Mouse (Mus musculus): ENCODE results near the gene Slc31a2.

Gene Slc31a2

GRCm38 (mm10) chr4:62282969-62283368 is 20.6 kb downstream of the Slc31a2 start:
- no peak for DNase-seq

- no peak for DNase-seq
Observed at GRCm38 (mm10) chr4:62285576-62285975, 23.2 kb downstream of the Slc31a2 start.

DNA sequence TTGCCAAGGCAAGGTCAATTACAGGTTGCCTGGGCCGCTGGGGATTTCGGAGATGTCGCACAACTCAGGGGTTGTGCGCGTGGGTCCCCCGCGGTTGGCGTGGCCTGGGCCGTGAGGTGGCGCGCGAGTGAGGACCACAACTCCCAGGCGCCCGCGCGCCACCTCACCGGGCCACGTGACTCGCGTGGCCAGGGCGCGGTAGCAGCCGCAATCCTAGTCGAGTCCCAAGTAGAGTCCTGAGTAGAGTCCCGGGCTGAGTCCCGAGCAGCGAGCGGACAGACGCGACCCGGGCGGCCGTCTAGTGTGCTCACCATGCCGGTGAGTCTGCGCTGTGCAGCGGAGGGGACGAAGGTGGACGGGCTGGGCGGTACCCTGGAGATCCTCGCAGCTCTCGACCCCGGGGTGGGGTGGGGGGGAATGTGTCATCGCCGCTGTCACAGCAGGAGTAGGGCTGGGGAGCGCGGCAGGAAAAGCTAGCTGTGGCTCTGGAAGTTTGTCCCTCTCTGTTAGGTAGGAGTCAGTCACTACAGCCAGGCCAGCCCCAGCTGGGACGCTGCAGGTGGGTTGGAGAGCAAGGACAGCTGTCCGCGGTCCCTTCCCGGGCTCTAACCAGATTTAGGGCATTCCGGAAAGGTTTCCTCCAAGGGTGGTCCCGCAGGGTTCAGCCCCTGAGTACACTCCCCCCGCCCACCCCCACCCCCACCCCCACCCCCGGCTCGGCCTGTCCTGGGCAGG is 24.1 kb downstream of the Slc31a2 start:
- DNase-seq = peak; percentile 77

GRCm38 (mm10) chr4:62286992-62287900 is 24.9 kb downstream of the Slc31a2 start:
- no peak for DNase-seq

DNA sequence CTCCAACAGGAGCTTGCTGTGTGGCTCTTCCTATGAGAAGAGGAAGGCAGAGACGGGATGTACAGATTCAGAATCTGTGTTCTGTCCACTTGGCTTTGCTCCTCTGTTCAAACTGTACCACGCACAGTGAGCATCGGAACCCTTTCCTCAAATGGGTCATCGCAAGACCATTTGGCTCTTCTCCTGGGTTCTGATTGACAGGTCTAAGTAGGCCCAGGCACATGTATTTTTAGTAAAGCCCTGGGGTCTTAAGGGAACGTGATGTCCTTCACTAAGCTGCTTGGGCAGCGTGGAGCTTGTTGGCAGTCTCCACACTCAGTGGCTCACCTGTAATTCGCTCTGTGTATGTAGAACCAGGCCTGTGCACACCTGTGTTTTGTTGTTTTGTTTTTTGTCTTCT is 26.9 kb downstream of the Slc31a2 start:
- DNase-seq = no peak

GRCm38 (mm10) chr4:62290816-62291505 is 28.6 kb downstream of the Slc31a2 start:
- no peak for DNase-seq

DNA sequence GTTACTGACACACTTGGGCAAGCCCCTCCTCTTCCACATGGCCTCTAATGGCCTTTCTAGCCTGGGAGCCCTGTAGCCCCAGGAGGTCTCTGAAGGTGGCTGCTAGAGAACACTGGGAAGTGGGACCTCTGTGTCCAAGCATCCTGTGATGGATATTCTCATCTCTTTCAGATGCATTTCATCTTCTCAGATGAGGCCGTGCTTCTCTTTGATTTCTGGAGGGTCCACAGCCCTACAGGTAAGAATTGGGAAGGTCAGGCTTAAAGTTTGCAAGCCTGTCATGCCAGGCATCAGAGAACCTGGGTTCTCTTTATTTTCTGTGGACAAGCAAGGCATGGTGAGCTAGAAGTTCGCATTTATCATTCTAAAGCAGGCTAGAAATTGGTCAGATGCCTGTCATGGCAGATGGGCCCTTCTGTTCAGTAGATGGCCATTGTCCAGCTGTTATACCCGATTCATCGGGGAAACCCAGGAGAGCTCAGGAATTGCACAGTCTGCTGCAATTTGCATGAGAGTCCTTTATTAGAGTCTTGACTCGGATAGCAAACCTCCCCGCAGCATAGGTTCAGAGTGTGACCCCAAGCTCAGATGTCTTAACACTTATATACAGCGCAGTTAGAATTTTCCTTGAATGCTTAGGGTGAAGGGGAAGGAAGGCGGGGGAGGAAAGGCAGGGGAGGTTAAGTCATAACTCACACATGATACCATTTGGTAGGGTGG is 30.3 kb downstream of the Slc31a2 start:
- DNase-seq = no peak

GRCm38 (mm10) chr4:62293219-62293861 is 31.0 kb downstream of the Slc31a2 start:
- DNase-seq = no peak

DNA sequence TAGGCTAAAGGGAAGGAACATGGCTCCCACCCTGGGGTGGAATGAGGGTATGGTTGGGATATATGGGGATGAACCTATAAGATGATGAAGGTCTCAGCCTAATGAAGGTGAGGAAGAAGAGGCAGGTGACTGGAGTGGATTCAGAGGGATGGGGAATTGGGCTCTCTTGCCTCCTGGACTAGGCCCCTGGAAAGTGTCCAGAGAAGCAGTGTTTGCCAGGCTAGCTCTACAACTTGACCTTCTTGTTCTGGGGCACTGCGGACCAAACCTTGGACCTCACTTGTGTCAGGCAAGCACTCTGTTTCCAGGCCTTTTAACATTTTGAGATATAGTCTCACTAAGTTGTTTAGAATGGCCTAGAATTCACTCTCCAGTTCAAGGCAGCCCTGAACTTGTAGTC is 32.4 kb downstream of the Slc31a2 start:
- no peak for DNase-seq

DNA sequence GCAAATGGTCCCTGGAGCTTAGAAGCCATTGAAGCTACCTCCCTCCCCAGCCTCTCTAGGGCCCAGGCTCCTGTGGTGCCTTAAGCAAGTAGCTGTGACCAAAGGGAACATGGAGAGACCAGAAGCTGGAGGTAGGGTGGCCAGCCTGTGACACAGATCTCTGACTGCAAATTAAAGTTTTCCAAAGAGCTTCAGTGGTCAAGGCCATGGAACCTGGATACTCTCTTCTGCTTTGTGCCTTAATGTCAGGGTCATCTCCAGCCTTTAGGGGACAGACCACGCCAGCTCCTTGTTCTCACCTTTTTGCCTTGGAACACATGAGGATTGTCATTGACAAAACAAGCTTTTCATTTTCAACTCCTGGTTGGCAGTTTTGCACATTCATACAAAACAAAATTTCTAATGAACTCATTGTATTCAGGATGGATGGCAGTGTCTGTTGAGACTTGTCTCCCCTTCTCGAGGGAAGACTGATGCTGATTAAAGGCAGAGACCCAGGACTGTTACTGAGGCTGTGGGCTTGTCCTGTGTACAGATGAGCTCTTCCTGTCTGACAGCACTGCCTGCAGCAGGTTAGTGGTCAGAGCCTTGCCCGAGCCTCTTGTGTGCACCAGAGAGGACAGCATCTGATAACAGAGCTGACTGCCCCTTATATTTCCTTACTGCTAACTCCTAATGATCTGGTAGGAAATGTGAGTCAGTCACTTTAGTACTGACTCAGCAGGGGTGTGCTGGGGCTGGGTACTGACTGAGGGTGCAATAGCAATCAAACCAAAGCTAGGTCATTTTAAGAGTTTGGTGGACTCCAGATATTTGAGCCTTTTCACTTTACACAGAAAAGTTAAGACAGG is 35.1 kb downstream of the Slc31a2 start:
- DNase-seq = no peak

DNA sequence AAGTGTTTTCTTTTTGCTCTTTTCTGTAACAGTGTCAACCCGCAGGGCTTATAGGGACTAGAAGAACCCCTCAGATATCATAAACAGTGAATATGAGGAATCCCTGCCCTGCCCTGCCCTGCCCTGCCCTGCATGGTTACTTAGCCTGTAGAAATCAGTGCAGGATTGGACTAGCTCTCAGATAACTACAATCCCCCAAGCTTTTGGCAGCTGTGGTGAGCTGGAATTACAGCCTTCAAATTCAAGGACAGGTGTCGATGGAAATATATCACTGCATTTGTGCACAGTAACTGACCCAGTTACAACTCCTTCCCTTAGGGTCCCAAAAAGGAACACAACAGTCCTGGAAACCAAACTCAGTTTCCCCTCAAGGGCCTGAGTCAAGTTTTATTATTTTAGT is 37.6 kb downstream of the Slc31a2 start:
- DNase-seq = no peak

DNA sequence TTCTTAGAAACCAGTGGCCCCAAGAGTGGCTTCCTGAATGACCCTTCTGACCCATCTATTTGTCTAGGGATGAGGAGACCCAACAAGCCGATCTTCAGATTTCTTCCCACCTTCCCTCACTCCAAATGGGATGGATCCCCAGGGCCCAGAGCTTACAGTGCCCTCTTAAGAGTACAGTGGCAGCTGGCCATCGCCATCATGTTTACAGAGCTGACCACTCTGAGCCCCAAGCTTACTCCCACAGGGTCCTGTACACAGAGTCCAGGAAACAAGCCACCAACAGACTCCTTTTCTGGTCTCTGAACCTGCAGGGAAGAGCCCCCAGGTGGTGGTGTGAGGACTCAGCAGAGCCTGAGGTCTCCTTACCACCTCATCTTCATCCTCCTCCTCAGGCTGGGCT is 40.4 kb downstream of the Slc31a2 start:
- no peak for DNase-seq

- no peak for DNase-seq
Observed at GRCm38 (mm10) chr4:62303288-62303687, 40.9 kb downstream of the Slc31a2 start.

GRCm38 (mm10) chr4:62306301-62306700 is 43.9 kb downstream of the Slc31a2 start:
- no peak for DNase-seq

DNA sequence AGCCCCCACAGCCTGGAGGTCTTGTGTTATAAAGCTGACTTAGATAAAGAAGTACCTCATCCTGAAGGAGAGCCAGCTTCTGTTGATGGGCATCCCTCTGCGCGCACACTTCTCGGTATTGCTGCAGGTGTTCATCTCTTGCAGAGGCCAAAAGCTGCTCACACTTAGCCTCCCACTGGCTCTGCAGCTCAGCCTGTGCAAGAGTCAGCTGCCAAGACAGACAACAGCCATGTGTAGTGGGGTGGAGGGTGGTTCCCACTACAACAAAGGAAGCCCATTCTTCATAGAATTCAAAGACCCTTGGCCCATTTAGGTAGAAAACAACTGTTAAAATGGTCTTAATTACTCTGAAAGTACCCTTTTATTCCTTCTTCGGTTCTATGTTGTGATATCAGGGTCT is 44.5 kb downstream of the Slc31a2 start:
- DNase-seq = no peak

DNA sequence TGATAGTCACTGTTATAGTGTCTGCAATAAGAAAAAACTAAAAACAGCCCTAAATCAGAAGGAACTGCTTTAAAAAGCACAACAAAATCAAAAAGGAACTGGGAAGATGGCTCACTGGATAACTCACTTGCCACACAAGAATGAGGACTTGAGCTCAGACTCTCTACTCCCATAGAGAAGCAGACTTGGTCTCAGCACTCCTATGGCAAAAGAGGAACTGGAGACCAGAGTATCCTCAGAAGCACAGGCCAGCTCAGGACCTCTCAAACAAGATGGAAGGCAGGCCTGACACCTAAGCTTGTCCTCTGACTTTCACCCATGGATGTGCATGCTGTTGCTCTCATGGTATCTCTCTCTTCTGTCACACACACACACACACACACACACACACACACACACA is 46.0 kb downstream of the Slc31a2 start:
- no peak for DNase-seq

DNA sequence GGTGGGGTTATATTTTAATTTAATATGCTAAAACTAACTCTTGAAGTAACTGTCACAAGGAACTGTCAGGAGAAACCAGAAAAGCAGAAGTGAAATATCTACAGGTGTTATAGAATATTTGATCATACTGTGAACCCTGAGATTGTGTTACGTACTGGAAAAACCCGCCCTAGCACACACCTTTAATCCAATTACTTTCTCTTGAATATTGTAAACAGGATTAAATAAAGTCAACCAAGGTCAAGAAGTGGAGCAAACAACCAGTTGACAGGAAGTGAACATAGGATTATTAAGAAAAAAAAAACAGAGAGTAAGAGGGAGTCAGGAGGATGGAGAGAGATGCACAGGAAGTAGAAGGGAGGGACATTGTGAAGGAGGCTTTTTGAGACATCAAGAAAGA is 50.5 kb downstream of the Slc31a2 start:
- DNase-seq = no peak

DNA sequence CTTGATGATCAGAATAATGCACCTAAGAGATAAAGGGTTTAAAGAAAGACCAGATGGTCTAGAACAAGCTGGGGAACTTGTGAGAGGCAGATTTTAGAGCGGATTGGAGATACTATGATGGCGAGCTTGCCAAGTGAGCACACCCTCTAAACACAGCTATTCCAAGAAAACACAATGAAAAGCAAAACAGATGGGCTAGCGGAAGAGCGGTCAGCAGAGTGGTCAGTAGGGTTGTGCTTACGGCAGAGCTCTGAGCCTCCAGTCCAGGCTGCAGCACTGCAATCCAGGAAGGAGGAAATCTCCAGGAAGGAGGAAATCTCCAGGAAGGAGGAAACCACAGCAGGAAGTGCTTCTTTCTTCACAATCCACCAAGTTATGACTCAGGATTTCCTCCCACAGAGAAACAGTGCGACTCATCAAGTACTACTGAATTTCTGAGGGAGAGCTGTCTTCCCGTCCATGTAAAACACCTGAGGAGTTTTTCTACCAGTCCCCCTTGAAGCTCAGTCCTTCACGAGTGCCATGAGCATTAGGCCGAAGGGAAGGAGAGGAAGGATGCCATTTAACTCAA is 51.4 kb downstream of the Slc31a2 start:
- DNase-seq = no peak

- DNase-seq = no peak
Observed at GRCm38 (mm10) chr4:62314516-62314915, 52.2 kb downstream of the Slc31a2 start.

- DNase-seq = no peak
Observed at GRCm38 (mm10) chr4:62316456-62316855, 54.1 kb downstream of the Slc31a2 start.

DNA sequence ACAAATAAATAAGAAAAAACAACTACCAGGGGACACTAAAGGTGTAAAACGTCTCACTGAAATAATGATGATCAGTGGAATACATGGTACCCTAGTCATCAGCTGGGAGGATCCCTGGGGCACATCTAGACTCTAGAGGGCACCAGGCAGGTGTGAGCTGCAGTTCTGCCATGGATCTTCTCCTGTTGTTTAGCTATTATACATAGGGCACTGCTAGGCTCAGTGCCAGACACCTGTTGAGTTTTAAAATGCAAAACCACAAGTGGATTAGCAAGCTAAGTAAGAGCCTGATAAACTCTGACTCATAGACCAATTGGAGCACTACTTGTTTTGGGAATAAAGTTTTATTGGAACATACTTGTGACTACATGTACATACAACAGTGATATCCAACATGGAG is 55.9 kb downstream of the Slc31a2 start:
- DNase-seq = no peak

Measured in right cerebral cortex, postnatal 4 days (tissue).